Mouse (Mus musculus) liver, embryonic 16.5 days (tissue): ENCODE results near the gene Mmrn2. TPM values are rescaled to one million over a fixed set of nuclear protein-coding genes. Genes with fewer than 3 reads are reported as not detected.

Experiments used
- ATAC-seq: fragments of 200-750 bp; cut with Nextera tagmentation; 2 replicates; pipeline ENCODE4 v1.8.0; 2017; ENCODE audit warnings: low read depth, mild to moderate bottlenecking, moderate number of reproducible peaks, moderate library complexity
- H3K27ac ChIP-seq: fragments of 300-500 bp; sonication (generic); 2 replicates; pipeline ENCODE4 v1.5.1; 2014; ENCODE audit warnings: mild to moderate bottlenecking, low read length
- H3K27me3 ChIP-seq: fragments of 300-500 bp; sonication (generic); 2 replicates; pipeline ENCODE4 v1.6.1; 2014; ENCODE audit warnings: low read depth, low read length, mixed read lengths; ENCODE audit not compliant: control insufficient read depth, insufficient read depth
- H3K36me3 ChIP-seq: fragments of 300-500 bp; sonication (generic); 2 replicates; pipeline ENCODE4 v1.6.1; 2014; ENCODE audit warnings: mild to moderate bottlenecking; ENCODE audit not compliant: control insufficient read depth, insufficient read depth
- H3K4me1 ChIP-seq: fragments of 300-500 bp; sonication (generic); 2 replicates; pipeline ENCODE4 v1.6.1; 2014; ENCODE audit warnings: low read depth, low read length, mixed read lengths; ENCODE audit not compliant: control insufficient read depth
- H3K4me2 ChIP-seq: fragments of 300-500 bp; sonication (generic); 2 replicates; pipeline ENCODE4 v1.6.1; 2014; ENCODE audit warnings: low read depth, low read length, mixed read lengths
- H3K4me3 ChIP-seq: fragments of 300-500 bp; sonication (generic); 2 replicates; pipeline ENCODE4 v1.5.1; 2014; ENCODE audit warnings: low read depth, mild to moderate bottlenecking, low read length
- H3K9ac ChIP-seq: fragments of 300-500 bp; sonication (generic); 2 replicates; pipeline ENCODE4 v1.6.1; 2014; ENCODE audit warnings: low read depth, low read length
- H3K9me3 ChIP-seq: fragments of 300-500 bp; sonication (generic); replicated peaks from 2 replicates; pipeline ENCODE4 v1.6.1; 2016; ENCODE audit warnings: low read length; ENCODE audit not compliant: control insufficient read depth
- WGBS: fragments of 180-500 bp; shearing (Covaris S2); extraction: QIAGEN DNeasy Blood & Tissue Kit; methylation state at CpG from one replicate; pipeline ENCODE4 v1.1.7; 2014; ENCODE audit not compliant: insufficient replicate concordance; 5-methylcytosine and 5-hydroxymethylcytosine counted together
- polyA plus RNA-seq: library from polyadenylated mRNA; unstranded; fragments of >200 nt; fragmentation: Nextera tagmentation; extraction: Ambion mirVana; gene quantifications from 2 replicates; pipeline ENCODE4 v1.2.1, GENCODE M21; 2015

Gene Mmrn2
- polyA plus RNA-seq, 1 experiment from 2014 or later = 3.4 TPM

- no peaks in the 10 kb centered on the region for H3K9me3 ChIP-seq
Observed at GRCm38 (mm10) chr14:34344361-34344760, 30.9 kb upstream of the Mmrn2 start.

GRCm38 (mm10) chr14:34345771-34346566, 29.3 kb upstream of the Mmrn2 start:
- H3K4me3 ChIP-seq = no peak overlapping the region
- no peaks in the 10 kb centered on the region for H3K27me3 ChIP-seq
- 54% methylated on average over 12 of the region's 12 CpGs for WGBS
- H3K36me3 ChIP-seq = peaks cover 10% of the 10 kb centered on the region
- no peaks in the 10 kb centered on the region for H3K9me3 ChIP-seq
- H3K4me1 ChIP-seq = peaks cover 3% of the 10 kb centered on the region; the same call in 1 of the 2 replicates
- H3K9ac ChIP-seq = no peak overlapping the region
- peak overlapping the region; percentile 24; the same call in 1 of the 2 replicates for H3K27ac ChIP-seq
- peak; percentile 35 for ATAC-seq
- H3K4me2 ChIP-seq = no peak overlapping the region

More at GRCm38 (mm10) chr14:34344361-34344760, 30.9 kb upstream of the Mmrn2 start:
- H3K27ac ChIP-seq = no peak overlapping the region
- H3K4me1 ChIP-seq = peaks cover 3% of the 10 kb centered on the region; the same call in 1 of the 2 replicates
- H3K4me3 ChIP-seq = no peak overlapping the region
- H3K36me3 ChIP-seq = peaks cover 12% of the 10 kb centered on the region
- WGBS = 78% methylated on average over 5 of the region's 5 CpGs
- no peak for ATAC-seq
- no peaks in the 10 kb centered on the region for H3K27me3 ChIP-seq
- H3K4me2 ChIP-seq = no peak overlapping the region
- H3K9ac ChIP-seq = no peak overlapping the region

GRCm38 (mm10) chr14:34347084-34347483, 28.2 kb upstream of the Mmrn2 start:
- ATAC-seq = no peak
- Histone ChIP-seq H3K27me3 (no peaks in the 10 kb centered on the region), H3K36me3 (peaks cover 4% of the 10 kb centered on the region), H3K27ac (no peak overlapping the region), H3K4me2 (no peak overlapping the region), H3K9me3 (no peaks in the 10 kb centered on the region), H3K9ac (no peak overlapping the region), H3K4me3 (no peak overlapping the region), H3K4me1 (peaks cover 3% of the 10 kb centered on the region)
- 66% methylated on average over 5 of the region's 5 CpGs for WGBS

GRCm38 (mm10) chr14:34348301-34348700, 27.0 kb upstream of the Mmrn2 start:
- H3K9me3 ChIP-seq = no peaks in the 10 kb centered on the region
- H3K4me2 ChIP-seq = no peak overlapping the region
- H3K36me3 ChIP-seq = no peaks in the 10 kb centered on the region; the same call in 1 of the 2 replicates
- H3K27ac ChIP-seq = peak overlapping the region; percentile 43
- H3K4me1 ChIP-seq = peaks cover 3% of the 10 kb centered on the region
- WGBS = 48% methylated on average over 7 of the region's 7 CpGs
- H3K9ac ChIP-seq = no peak overlapping the region
- H3K27me3 ChIP-seq = no peaks in the 10 kb centered on the region
- no peak for ATAC-seq
- no peak overlapping the region for H3K4me3 ChIP-seq

GRCm38 (mm10) chr14:34349007-34349406, 26.3 kb upstream of the Mmrn2 start:
- Histone ChIP-seq H3K4me3 (no peak overlapping the region), H3K9me3 (no peaks in the 10 kb centered on the region), H3K36me3 (no peaks in the 10 kb centered on the region), H3K9ac (no peak overlapping the region), H3K27me3 (no peaks in the 10 kb centered on the region), H3K4me1 (peaks cover 3% of the 10 kb centered on the region), H3K27ac (peak overlapping the region; percentile 43; the same call in 1 of the 2 replicates), H3K4me2 (no peak overlapping the region)
- 65% methylated on average over 8 of the region's 8 CpGs for WGBS
- ATAC-seq = peak; percentile 80

GRCm38 (mm10) chr14:34351660-34352059, 23.6 kb upstream of the Mmrn2 start:
- peak overlapping the region; percentile 72 for H3K27ac ChIP-seq

GRCm38 (mm10) chr14:34352523-34352922, 22.7 kb upstream of the Mmrn2 start:
- ATAC-seq = no peak
- no peaks in the 10 kb centered on the region for H3K27me3 ChIP-seq
- no peak overlapping the region for H3K4me2 ChIP-seq
- H3K9me3 ChIP-seq = no peaks in the 10 kb centered on the region
- peaks cover 3% of the 10 kb centered on the region for H3K4me1 ChIP-seq
- H3K9ac ChIP-seq = no peak overlapping the region
- WGBS = 45% methylated on average over 6 of the region's 6 CpGs
- H3K36me3 ChIP-seq = no peaks in the 10 kb centered on the region
- H3K27ac ChIP-seq = no peak overlapping the region
- H3K4me3 ChIP-seq = no peak overlapping the region

More at GRCm38 (mm10) chr14:34351660-34352059, 23.6 kb upstream of the Mmrn2 start:
- no peak overlapping the region for H3K4me2 ChIP-seq
- H3K36me3 ChIP-seq = no peaks in the 10 kb centered on the region
- H3K9ac ChIP-seq = no peak overlapping the region
- no peak overlapping the region for H3K4me3 ChIP-seq
- WGBS = 54% methylated on average over 3 of the region's 3 CpGs
- H3K9me3 ChIP-seq = no peaks in the 10 kb centered on the region
- H3K4me1 ChIP-seq = peaks cover 3% of the 10 kb centered on the region
- ATAC-seq = peak; percentile 63
- H3K27me3 ChIP-seq = no peaks in the 10 kb centered on the region

- ATAC-seq = no peak
- no peak overlapping the region for H3K9ac ChIP-seq
- H3K4me3 ChIP-seq = no peak overlapping the region
- H3K9me3 ChIP-seq = no peaks in the 10 kb centered on the region
- no peak overlapping the region for H3K4me2 ChIP-seq
- H3K4me1 ChIP-seq = peaks cover 3% of the 10 kb centered on the region
- WGBS = 64% methylated on average over 3 of the region's 3 CpGs
- no peak overlapping the region for H3K27ac ChIP-seq
- no peaks in the 10 kb centered on the region for H3K36me3 ChIP-seq
- H3K27me3 ChIP-seq = no peaks in the 10 kb centered on the region
Observed at GRCm38 (mm10) chr14:34353326-34353725, 21.9 kb upstream of the Mmrn2 start.

- H3K27ac ChIP-seq = no peak overlapping the region
- WGBS = 51% methylated on average over 4 of the region's 4 CpGs
Observed at GRCm38 (mm10) chr14:34354456-34354855, 20.8 kb upstream of the Mmrn2 start.

More at GRCm38 (mm10) chr14:34354456-34354855, 20.8 kb upstream of the Mmrn2 start:
- H3K9ac ChIP-seq = no peak overlapping the region
- H3K9me3 ChIP-seq = no peaks in the 10 kb centered on the region
- H3K4me1 ChIP-seq = no peaks in the 10 kb centered on the region; the same call in none of the 2 replicates
- ATAC-seq = no peak
- H3K4me3 ChIP-seq = no peak overlapping the region
- no peaks in the 10 kb centered on the region for H3K27me3 ChIP-seq
- no peak overlapping the region for H3K4me2 ChIP-seq
- H3K36me3 ChIP-seq = no peaks in the 10 kb centered on the region
